In genomic region chr4:155734951-155735702, GRCm38 (mm10) we compare ENCODE assay signal across 8 mouse cellular contexts. TPM values are rescaled to one million over a fixed set of nuclear protein-coding genes. Genes with fewer than 3 reads are reported as not detected.
A peak's percentile ranks its signal among the peaks of the same experiment; 100 is the strongest.
DNase-seq lines count a peak whose midpoint lies in the region; ATAC-seq and TF ChIP-seq lines count a peak whose summit lies in the region.

No protein-coding gene starts in this region.

- peak; percentile 75 for ATAC-seq in hindbrain, postnatal 0 days
- peak; percentile 82 for ATAC-seq in limb, embryonic 14.5 days (ENCODE audit: low FRiP score, low read depth)
- ATAC-seq in midbrain, embryonic 16.5 days, result peak; percentile 62
- ATAC-seq in stomach, embryonic 15.5 days (ENCODE audit: insufficient read depth, low FRiP score, low read depth), result peak; percentile 63

- H3K4me2 ChIP-seq in hindbrain, postnatal 0 days (ENCODE audit: low read depth, low read length), result peak overlapping the region; percentile 89
- peak overlapping the region; percentile 90 for H3K4me2 ChIP-seq in limb, embryonic 14.5 days (replicated peaks; ENCODE audit: low read depth, low read length, severe bottlenecking)
- H3K4me2 ChIP-seq in midbrain, embryonic 16.5 days (ENCODE audit: low read length), result peak overlapping the region; percentile 91
- H3K4me2 ChIP-seq in stomach, embryonic 15.5 days, result peak overlapping the region; percentile 67

- H3K4me1 ChIP-seq in hindbrain, postnatal 0 days (ENCODE audit: insufficient read depth, low read length), result peaks cover 8% of the 10 kb centered on the region; the same call in 1 of the 2 replicates
- H3K4me1 ChIP-seq in limb, embryonic 14.5 days (ENCODE audit: control insufficient read depth, insufficient read depth, low read length), result peaks cover 7% of the 10 kb centered on the region
- H3K4me1 ChIP-seq in midbrain, embryonic 16.5 days (ENCODE audit: control insufficient read depth, insufficient read depth, low read length), result peaks cover 26% of the 10 kb centered on the region
- H3K4me1 ChIP-seq in stomach, embryonic 15.5 days, result peaks cover 14% of the 10 kb centered on the region

- peak overlapping the region; percentile 95 for H3K9ac ChIP-seq in hindbrain, postnatal 0 days (replicated peaks; ENCODE audit: low read length)
- peak overlapping the region; percentile 77 for H3K9ac ChIP-seq in limb, embryonic 14.5 days (ENCODE audit: low read depth, low read length, severe bottlenecking)
- peak overlapping the region; percentile 96 for H3K9ac ChIP-seq in midbrain, embryonic 16.5 days (ENCODE audit: low read depth, low read length)
- peak overlapping the region; percentile 75 for H3K9ac ChIP-seq in stomach, embryonic 15.5 days

- intact Hi-C loops in left cerebral cortex, adult 2 months (cut with DNase I), result loop anchor here (2.0 kb wide), 1 partner anchor 30 kb away; the partner anchor contains the start of gene Ssu72
- intact Hi-C loops in gastrocnemius, adult 2 months (cut with DNase I), result no loop called here

- peak; percentile 51 to 54 for DNase-seq in left cerebral cortex, adult 2 months (ENCODE audit: extremely low spot score in 1 of 2, low spot score in 2 of 2)
- no peak for DNase-seq in left cerebral cortex, adult 9 months (ENCODE audit: low spot score in 2 of 2)
- peak; percentile 76 to 81 for DNase-seq in cerebellum, adult 18-20 months
- DNase-seq in gastrocnemius, adult 2 months, result peak; percentile 62
- peak; percentile 78 for DNase-seq in hindbrain, postnatal 0 days (ENCODE audit: low spot score)
- peak; percentile 36 for DNase-seq in limb, embryonic 14.5 days (ENCODE audit: low spot score)

- no peak for TF ChIP-seq CTCF in left cerebral cortex, adult 2 months (IDR thresholded peaks at IDR 0.05)
- TF ChIP-seq CTCF in gastrocnemius, adult 2 months (IDR thresholded peaks at IDR 0.05), result 0 out of 2 replicates have a peak, but pooled peaks have one; percentile 5
- no peak for TF ChIP-seq CTCF in hindbrain, postnatal 0 days (IDR thresholded peaks at IDR 0.05; ENCODE audit: low read depth)

- H3K36me3 ChIP-seq in hindbrain, postnatal 0 days (ENCODE audit: insufficient read depth, low read length), result peaks cover 8% of the 10 kb centered on the region; the same call in 1 of the 2 replicates
- H3K36me3 ChIP-seq in limb, embryonic 14.5 days (ENCODE audit: control insufficient read depth, insufficient read depth, low read length), result peaks cover 25% of the 10 kb centered on the region
- H3K36me3 ChIP-seq in midbrain, embryonic 16.5 days (ENCODE audit: control insufficient read depth, insufficient read depth, low read length), result peaks cover 8% of the 10 kb centered on the region
- H3K36me3 ChIP-seq in stomach, embryonic 15.5 days, result peaks cover 10% of the 10 kb centered on the region; the same call in 1 of the 2 replicates

- H3K4me3 ChIP-seq in left cerebral cortex, adult 2 months, result peak overlapping the region; percentile 59
- H3K4me3 ChIP-seq in gastrocnemius, adult 2 months, result peak overlapping the region; percentile 90
- H3K4me3 ChIP-seq in hindbrain, postnatal 0 days (ENCODE audit: low read length), result peak overlapping the region; percentile 83
- peak overlapping the region; percentile 72 for H3K4me3 ChIP-seq in limb, embryonic 14.5 days (replicated peaks; ENCODE audit: low read length)
- peak overlapping the region; percentile 88 for H3K4me3 ChIP-seq in midbrain, embryonic 16.5 days (ENCODE audit: low read depth, low read length)
- peak overlapping the region; percentile 86 for H3K4me3 ChIP-seq in stomach, embryonic 15.5 days (replicated peaks)

- 2% methylated on average over 60 of the region's 79 CpGs for WGBS in hindbrain, postnatal 0 days
- 0% methylated on average over 35 of the region's 79 CpGs for WGBS in limb, embryonic 14.5 days
- under 1% methylated on average over 45 of the region's 79 CpGs for WGBS in midbrain, embryonic 16.5 days
- WGBS in stomach, embryonic 15.5 days, result under 1% methylated on average over 62 of the region's 79 CpGs

- H3K27ac ChIP-seq in left cerebral cortex, adult 2 months, result peak overlapping the region; percentile 93
- H3K27ac ChIP-seq in gastrocnemius, adult 2 months, result peak overlapping the region; percentile 92
- H3K27ac ChIP-seq in hindbrain, postnatal 0 days, result peak overlapping the region; percentile 98
- H3K27ac ChIP-seq in limb, embryonic 14.5 days (replicated peaks; ENCODE audit: low read depth, low read length), result peak overlapping the region; percentile 86
- peak overlapping the region; percentile 96 for H3K27ac ChIP-seq in midbrain, embryonic 16.5 days (ENCODE audit: low read length)
- peak overlapping the region; percentile 92 for H3K27ac ChIP-seq in stomach, embryonic 15.5 days

- no peaks in the 10 kb centered on the region for H3K27me3 ChIP-seq in hindbrain, postnatal 0 days (ENCODE audit: insufficient read depth, low read length)
- H3K27me3 ChIP-seq in limb, embryonic 14.5 days (ENCODE audit: control insufficient read depth, insufficient read depth, low read length), result no peaks in the 10 kb centered on the region
- H3K27me3 ChIP-seq in midbrain, embryonic 16.5 days (ENCODE audit: control insufficient read depth, insufficient read depth, low read depth, low read length), result no peaks in the 10 kb centered on the region
- H3K27me3 ChIP-seq in stomach, embryonic 15.5 days (replicated peaks), result no peaks in the 10 kb centered on the region

- TF ChIP-seq POLR2A in limb, embryonic 14.5 days (IDR thresholded peaks at IDR 0.05; ENCODE audit: borderline replicate concordance, extremely low read depth, insufficient read depth, insufficient read length), result no peak

- H3K9me3 ChIP-seq in hindbrain, postnatal 0 days (ENCODE audit: low read length), result no peaks in the 10 kb centered on the region
- no peaks in the 10 kb centered on the region for H3K9me3 ChIP-seq in limb, embryonic 14.5 days (ENCODE audit: control insufficient read depth, low read length)
- H3K9me3 ChIP-seq in midbrain, embryonic 16.5 days (replicated peaks; ENCODE audit: control insufficient read depth, low read length, poor library complexity, severe bottlenecking), result no peaks in the 10 kb centered on the region
- H3K9me3 ChIP-seq in stomach, embryonic 15.5 days, result no peaks in the 10 kb centered on the region

RNA-seq across cellular contexts. Expression of gene Tmem240, which starts 0.5 kb away (rescaled TPM):
- 10 to 100 TPM; 54.0 to 57.0 TPM for total RNA-seq in left cerebral cortex, adult 2 months (2021)
- total RNA-seq in gastrocnemius, adult 2 months (2021), result under 1 TPM; 0.41 to 0.67 TPM
- total RNA-seq in hindbrain, postnatal 0 days (2014; rRNA removed), result 73.3 and 82.2 TPM in 2 replicates
- 31.0 and 33.6 TPM in 2 replicates for polyA plus RNA-seq in hindbrain, postnatal 0 days (2015; fragmentation: Nextera tagmentation; extraction: Ambion mirVana)
- polyA plus RNA-seq in limb, embryonic 14.5 days (2012; rRNA removed), result 3.7 and 4.0 TPM in 2 replicates
- polyA plus RNA-seq in limb, embryonic 14.5 days (2014; fragmentation: Nextera tagmentation; extraction: Ambion mirVana), result 0.88 and 1.1 TPM in 2 replicates
- polyA plus RNA-seq in midbrain, embryonic 16.5 days (2015; fragmentation: Nextera tagmentation; extraction: Ambion mirVana), result 22.0 and 25.3 TPM in 2 replicates
- polyA plus RNA-seq in stomach, embryonic 15.5 days (2015; fragmentation: Nextera tagmentation; extraction: Ambion mirVana), result 0.80 and 0.85 TPM in 2 replicates

RNA-seq across cellular contexts. Expression of gene Atad3a, which starts 25.8 kb away (rescaled TPM):
- 10 to 100 TPM; 53.0 to 58.8 TPM for total RNA-seq in left cerebral cortex, adult 2 months (2021)
- total RNA-seq in gastrocnemius, adult 2 months (2021), result 10 to 100 TPM; 25.4 to 35.3 TPM
- 65.7 and 83.4 TPM in 2 replicates for total RNA-seq in hindbrain, postnatal 0 days (2014; rRNA removed)
- 68.8 and 72.2 TPM in 2 replicates for polyA plus RNA-seq in hindbrain, postnatal 0 days (2015; fragmentation: Nextera tagmentation; extraction: Ambion mirVana)
- 117 and 135 TPM in 2 replicates for polyA plus RNA-seq in limb, embryonic 14.5 days (2012; rRNA removed)
- polyA plus RNA-seq in limb, embryonic 14.5 days (2014; fragmentation: Nextera tagmentation; extraction: Ambion mirVana), result 84.8 and 85.2 TPM in 2 replicates
- 87.9 and 93.2 TPM in 2 replicates for polyA plus RNA-seq in midbrain, embryonic 16.5 days (2015; fragmentation: Nextera tagmentation; extraction: Ambion mirVana)
- polyA plus RNA-seq in stomach, embryonic 15.5 days (2015; fragmentation: Nextera tagmentation; extraction: Ambion mirVana), result 110 and 114 TPM in 2 replicates

RNA-seq across cellular contexts. Expression of gene Ssu72, which starts 30.5 kb away (rescaled TPM):
- 10 to 100 TPM; 89.2 to 98.0 TPM for total RNA-seq in left cerebral cortex, adult 2 months (2021)
- total RNA-seq in gastrocnemius, adult 2 months (2021), result 10 to 100 TPM; 42.3 to 44.5 TPM
- total RNA-seq in hindbrain, postnatal 0 days (2014; rRNA removed), result 110 and 117 TPM in 2 replicates
- polyA plus RNA-seq in hindbrain, postnatal 0 days (2015; fragmentation: Nextera tagmentation; extraction: Ambion mirVana), result 165 and 169 TPM in 2 replicates
- polyA plus RNA-seq in limb, embryonic 14.5 days (2012; rRNA removed), result 105 and 115 TPM in 2 replicates
- polyA plus RNA-seq in limb, embryonic 14.5 days (2014; fragmentation: Nextera tagmentation; extraction: Ambion mirVana), result 131 and 135 TPM in 2 replicates
- polyA plus RNA-seq in midbrain, embryonic 16.5 days (2015; fragmentation: Nextera tagmentation; extraction: Ambion mirVana), result 151 and 153 TPM in 2 replicates
- polyA plus RNA-seq in stomach, embryonic 15.5 days (2015; fragmentation: Nextera tagmentation; extraction: Ambion mirVana), result 141 and 152 TPM in 2 replicates

RNA-seq across cellular contexts. Expression of gene Vwa1, which starts 39.4 kb away (rescaled TPM):
- total RNA-seq in left cerebral cortex, adult 2 months (2021), result 10 to 100 TPM; 13.6 to 15.9 TPM
- 1 to 10 TPM; 4.8 to 7.4 TPM for total RNA-seq in gastrocnemius, adult 2 months (2021)
- 43.3 and 55.5 TPM in 2 replicates for total RNA-seq in hindbrain, postnatal 0 days (2014; rRNA removed)
- polyA plus RNA-seq in hindbrain, postnatal 0 days (2015; fragmentation: Nextera tagmentation; extraction: Ambion mirVana), result 27.8 and 29.4 TPM in 2 replicates
- 12.4 and 14.9 TPM in 2 replicates for polyA plus RNA-seq in limb, embryonic 14.5 days (2012; rRNA removed)
- polyA plus RNA-seq in limb, embryonic 14.5 days (2014; fragmentation: Nextera tagmentation; extraction: Ambion mirVana), result 11.9 and 13.9 TPM in 2 replicates
- 31.0 and 31.5 TPM in 2 replicates for polyA plus RNA-seq in midbrain, embryonic 16.5 days (2015; fragmentation: Nextera tagmentation; extraction: Ambion mirVana)
- 27.6 and 28.2 TPM in 2 replicates for polyA plus RNA-seq in stomach, embryonic 15.5 days (2015; fragmentation: Nextera tagmentation; extraction: Ambion mirVana)

RNA-seq across cellular contexts. Expression of gene Fndc10, which starts 41.0 kb away (rescaled TPM):
- 10 to 100 TPM; 26.2 to 33.4 TPM for total RNA-seq in left cerebral cortex, adult 2 months (2021)
- 1 to 10 TPM; 1.0 to 1.5 TPM for total RNA-seq in gastrocnemius, adult 2 months (2021)
- total RNA-seq in hindbrain, postnatal 0 days (2014; rRNA removed), result 50.5 and 52.0 TPM in 2 replicates
- polyA plus RNA-seq in hindbrain, postnatal 0 days (2015; fragmentation: Nextera tagmentation; extraction: Ambion mirVana), result 26.0 and 26.5 TPM in 2 replicates
- 31.0 and 46.5 TPM in 2 replicates for polyA plus RNA-seq in limb, embryonic 14.5 days (2012; rRNA removed)
- 8.1 and 9.4 TPM in 2 replicates for polyA plus RNA-seq in limb, embryonic 14.5 days (2014; fragmentation: Nextera tagmentation; extraction: Ambion mirVana)
- polyA plus RNA-seq in midbrain, embryonic 16.5 days (2015; fragmentation: Nextera tagmentation; extraction: Ambion mirVana), result 11.4 and 12.2 TPM in 2 replicates
- 9.0 and 10.0 TPM in 2 replicates for polyA plus RNA-seq in stomach, embryonic 15.5 days (2015; fragmentation: Nextera tagmentation; extraction: Ambion mirVana)

Comparison
In these comparisons a context has a peak if more than half of its experiments do, and no peak if none do; other contexts are left out.
1. DNase-seq: peak in left cerebral cortex, adult 2 months (2 of 2), cerebellum, adult 18-20 months (2 of 2), gastrocnemius, adult 2 months (single experiment), hindbrain, postnatal 0 days (single experiment) and limb, embryonic 14.5 days (single experiment); none in left cerebral cortex, adult 9 months (0 of 2).
2. Peak in every context shown above with its lines, with median percentiles within 50 percentile points of each other: H3K27ac ChIP-seq, H3K4me3 ChIP-seq, ATAC-seq, H3K4me2 ChIP-seq and H3K9ac ChIP-seq.